Mouse (Mus musculus) heart, embryonic 16.5 days (tissue): Measurements from ENCODE around the gene Synrg. TPM values are rescaled to one million over a fixed set of nuclear protein-coding genes. Genes with fewer than 3 reads are reported as not detected.

Experiments used
- ATAC-seq: fragments of 200-750 bp; cut with Nextera tagmentation; replicated peaks from 2 replicates; pipeline ENCODE4 v1.8.0; 2017; ENCODE audit warnings: moderate number of reproducible peaks; ENCODE audit not compliant: insufficient read depth, low FRiP score; ENCODE audit errors: extremely low read depth
- H3K27ac ChIP-seq: fragments of 300-500 bp; sonication (generic); 2 replicates; pipeline ENCODE4 v1.5.1; 2014; ENCODE audit warnings: mild to moderate bottlenecking, low read length, control low read depth, moderate library complexity
- H3K27me3 ChIP-seq: fragments of 300-500 bp; sonication (generic); 2 replicates; pipeline ENCODE4 v1.6.1; 2014; ENCODE audit warnings: low read length, mixed read lengths; ENCODE audit not compliant: control insufficient read depth, insufficient read depth
- H3K36me3 ChIP-seq: fragments of 300-500 bp; sonication (generic); 2 replicates; pipeline ENCODE4 v1.6.1; 2014; ENCODE audit not compliant: control insufficient read depth, insufficient read depth
- H3K4me1 ChIP-seq: fragments of 300-500 bp; sonication (generic); 2 replicates; pipeline ENCODE4 v1.6.1; 2014; ENCODE audit warnings: low read length, mixed read lengths; ENCODE audit not compliant: control insufficient read depth, insufficient read depth
- H3K4me2 ChIP-seq: fragments of 300-500 bp; sonication (generic); 2 replicates; pipeline ENCODE4 v1.6.1; 2014; ENCODE audit warnings: low read depth, mild to moderate bottlenecking, control low read depth, low read length
- H3K4me3 ChIP-seq: fragments of 300-500 bp; sonication (generic); 2 replicates; pipeline ENCODE4 v1.5.1; 2014; ENCODE audit warnings: mild to moderate bottlenecking, control low read depth, low read length
- H3K9ac ChIP-seq: fragments of 300-500 bp; sonication (generic); 2 replicates; pipeline ENCODE4 v1.6.1; 2014; ENCODE audit warnings: low read length, control low read depth
- H3K9me3 ChIP-seq: fragments of 300-500 bp; sonication (generic); replicated peaks from 2 replicates; pipeline ENCODE4 v1.6.1; 2016; ENCODE audit warnings: low read length; ENCODE audit not compliant: control insufficient read depth
- WGBS: fragments of 180-500 bp; shearing (Covaris S2); extraction: QIAGEN DNeasy Blood & Tissue Kit; methylation state at CpG from one replicate; pipeline ENCODE4 v1.1.7; 2014; 5-methylcytosine and 5-hydroxymethylcytosine counted together
- polyA plus RNA-seq: library from polyadenylated mRNA; unstranded; fragments of >200 nt; fragmentation: Nextera tagmentation; extraction: Ambion mirVana; gene quantifications from 2 replicates; pipeline ENCODE4 v1.2.1, GENCODE M21; 2015

Gene Synrg
- polyA plus RNA-seq, 1 experiment from 2014 or later = 8.3 TPM

DNA sequence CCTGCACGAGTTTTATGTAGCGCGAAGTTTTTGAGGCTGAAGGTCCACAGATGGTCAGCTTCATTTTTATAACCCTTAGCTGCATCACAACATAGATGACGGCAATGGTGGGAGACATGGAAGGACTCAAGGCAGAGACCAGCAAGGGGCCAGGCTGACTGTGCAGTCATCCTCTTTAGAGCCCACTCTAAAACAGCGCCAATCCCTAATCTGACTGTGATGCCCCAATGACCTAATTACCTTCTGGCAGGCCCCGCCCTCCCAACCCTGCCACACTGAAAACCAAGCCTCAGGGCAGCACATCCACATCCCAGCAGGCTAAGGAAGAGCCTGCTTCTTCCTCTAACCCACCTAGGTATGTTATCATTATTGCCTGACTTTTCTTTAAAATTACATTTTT, 96.4 kb downstream of the Synrg start:
- no peak overlapping the region for H3K9ac ChIP-seq
- H3K4me3 ChIP-seq = no peak overlapping the region
- no peaks in the 10 kb centered on the region for H3K36me3 ChIP-seq
- H3K27ac ChIP-seq = no peak overlapping the region
- peaks cover 7% of the 10 kb centered on the region; the same call in 1 of the 2 replicates for H3K27me3 ChIP-seq
- no peak overlapping the region for H3K4me2 ChIP-seq
- ATAC-seq = no peak
- 82% methylated on average over 6 of the region's 6 CpGs for WGBS
- H3K9me3 ChIP-seq = peaks cover 4% of the 10 kb centered on the region
- H3K4me1 ChIP-seq = peaks cover 5% of the 10 kb centered on the region; the same call in 1 of the 2 replicates

DNA sequence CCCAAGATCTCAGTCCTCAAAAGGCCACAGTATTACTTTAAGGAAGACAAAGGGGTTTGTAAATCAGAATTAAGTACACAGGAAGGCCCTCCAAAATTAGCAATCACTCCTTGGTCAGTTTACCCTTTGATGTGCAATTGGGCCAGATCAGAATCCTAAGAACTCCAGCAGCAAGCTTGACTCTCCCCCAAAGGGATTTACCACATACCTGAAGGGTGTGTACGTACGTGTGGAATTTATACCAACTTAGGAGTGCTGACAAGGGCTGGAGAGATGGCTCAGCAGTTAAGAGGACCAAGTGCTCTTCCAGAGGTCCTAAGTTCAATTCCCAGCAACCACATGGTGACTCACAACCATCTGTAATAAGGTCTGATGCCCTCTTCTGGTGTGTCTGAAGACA, 97.7 kb downstream of the Synrg start:
- peaks cover 16% of the 10 kb centered on the region for H3K27me3 ChIP-seq

DNA sequence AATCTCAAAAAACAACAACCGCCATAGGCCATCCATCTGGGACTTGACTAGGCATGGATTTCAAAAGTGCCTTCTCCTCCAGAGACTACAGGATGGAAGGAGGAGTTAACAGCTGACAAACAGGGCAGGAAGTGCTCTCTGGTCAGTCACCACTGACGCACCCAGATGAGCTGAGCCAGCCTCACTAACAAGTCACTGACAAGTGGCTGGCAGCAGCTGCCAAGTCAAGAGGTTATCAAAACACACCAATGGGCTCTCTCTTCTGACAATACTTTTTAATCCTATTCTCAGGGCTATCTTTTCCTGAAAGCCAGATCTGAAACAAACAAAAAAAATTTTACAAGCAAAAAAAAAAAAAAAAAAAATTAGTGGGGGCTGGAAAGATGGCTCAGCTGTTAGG, 98.6 kb downstream of the Synrg start:
- H3K4me2 ChIP-seq = no peak overlapping the region
- H3K9ac ChIP-seq = no peak overlapping the region
- H3K27me3 ChIP-seq = peaks cover 16% of the 10 kb centered on the region
- H3K4me3 ChIP-seq = no peak overlapping the region
- 30% methylated on average over 2 of the region's 2 CpGs for WGBS
- H3K9me3 ChIP-seq = no peaks in the 10 kb centered on the region
- ATAC-seq = no peak; the same call in 1 of the 2 replicates
- H3K36me3 ChIP-seq = no peaks in the 10 kb centered on the region
- no peak overlapping the region for H3K27ac ChIP-seq
- H3K4me1 ChIP-seq = peaks cover 19% of the 10 kb centered on the region

More for the DNA sequence above, 97.7 kb downstream of the Synrg start:
- H3K4me3 ChIP-seq = no peak overlapping the region
- no peak overlapping the region for H3K27ac ChIP-seq
- WGBS = 77% methylated on average over 2 of the region's 2 CpGs
- no peak overlapping the region for H3K9ac ChIP-seq
- no peaks in the 10 kb centered on the region for H3K36me3 ChIP-seq
- H3K4me1 ChIP-seq = peaks cover 14% of the 10 kb centered on the region
- no peaks in the 10 kb centered on the region for H3K9me3 ChIP-seq
- no peak overlapping the region for H3K4me2 ChIP-seq
- ATAC-seq = no peak

DNA sequence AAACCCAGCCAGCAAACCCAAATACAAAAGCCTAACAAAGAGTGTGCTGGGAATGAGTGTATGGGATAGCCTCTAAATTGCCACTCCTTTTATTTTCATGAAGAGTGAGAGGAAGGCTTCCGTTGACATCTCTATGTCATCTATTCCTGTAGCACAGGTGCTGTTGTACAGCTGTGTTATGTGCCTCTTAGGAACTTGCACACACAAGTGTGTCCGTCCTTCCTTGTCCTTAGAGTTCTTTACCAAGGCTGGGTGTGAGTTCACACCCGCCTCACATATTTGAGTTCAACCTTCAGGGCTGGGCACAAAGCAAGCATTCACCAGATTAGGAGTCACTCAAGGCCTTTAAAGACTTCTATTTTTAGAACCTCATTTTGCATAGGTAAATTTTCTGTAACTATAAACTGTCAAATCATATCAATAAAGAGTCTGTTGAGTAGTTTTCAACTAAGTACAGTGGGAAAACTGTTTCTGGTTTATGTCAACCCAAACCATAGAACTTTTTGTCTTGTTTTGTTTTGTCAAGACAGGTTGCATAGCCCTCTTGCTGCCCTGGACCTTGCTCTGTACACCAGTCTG, 99.5 kb downstream of the Synrg start:
- Histone ChIP-seq H3K27ac (no peak overlapping the region), H3K9me3 (no peaks in the 10 kb centered on the region), H3K9ac (no peak overlapping the region), H3K4me2 (no peak overlapping the region), H3K4me3 (no peak overlapping the region), H3K4me1 (peaks cover 19% of the 10 kb centered on the region), H3K27me3 (peaks cover 16% of the 10 kb centered on the region), H3K36me3 (no peaks in the 10 kb centered on the region)
- no peak for ATAC-seq
- 82% methylated on average over 3 of the region's 3 CpGs for WGBS

DNA sequence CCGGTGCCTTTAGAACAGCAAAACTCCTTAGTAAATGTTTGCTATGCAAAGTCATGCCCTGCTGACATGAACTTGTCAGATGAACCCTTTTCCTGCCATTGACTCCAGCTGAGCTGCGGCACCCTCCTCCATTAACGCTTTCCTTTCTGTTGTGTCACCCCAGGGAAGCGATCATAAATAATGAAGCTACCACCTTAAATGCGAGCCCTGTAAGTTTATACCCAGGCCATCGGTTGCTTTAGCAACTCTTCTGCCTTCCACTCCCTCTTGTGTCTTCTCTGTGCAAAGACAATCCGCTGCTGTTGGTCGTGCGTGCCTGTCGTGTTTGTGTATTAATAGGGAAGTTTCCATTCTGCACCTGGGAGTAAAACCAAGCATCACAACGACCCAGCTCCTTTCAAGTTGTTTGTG, 101.8 kb downstream of the Synrg start:
- Histone ChIP-seq H3K4me2 (peak overlapping the region; percentile 31), H3K4me1 (peaks cover 22% of the 10 kb centered on the region), H3K36me3 (no peaks in the 10 kb centered on the region), H3K4me3 (peak overlapping the region; percentile 21; the same call in 1 of the 2 replicates), H3K27me3 (peaks cover 26% of the 10 kb centered on the region), H3K9ac (no peak overlapping the region), H3K27ac (no peak overlapping the region), H3K9me3 (no peaks in the 10 kb centered on the region)
- WGBS = 8% methylated on average over 11 of the region's 11 CpGs
- ATAC-seq = no peak

DNA sequence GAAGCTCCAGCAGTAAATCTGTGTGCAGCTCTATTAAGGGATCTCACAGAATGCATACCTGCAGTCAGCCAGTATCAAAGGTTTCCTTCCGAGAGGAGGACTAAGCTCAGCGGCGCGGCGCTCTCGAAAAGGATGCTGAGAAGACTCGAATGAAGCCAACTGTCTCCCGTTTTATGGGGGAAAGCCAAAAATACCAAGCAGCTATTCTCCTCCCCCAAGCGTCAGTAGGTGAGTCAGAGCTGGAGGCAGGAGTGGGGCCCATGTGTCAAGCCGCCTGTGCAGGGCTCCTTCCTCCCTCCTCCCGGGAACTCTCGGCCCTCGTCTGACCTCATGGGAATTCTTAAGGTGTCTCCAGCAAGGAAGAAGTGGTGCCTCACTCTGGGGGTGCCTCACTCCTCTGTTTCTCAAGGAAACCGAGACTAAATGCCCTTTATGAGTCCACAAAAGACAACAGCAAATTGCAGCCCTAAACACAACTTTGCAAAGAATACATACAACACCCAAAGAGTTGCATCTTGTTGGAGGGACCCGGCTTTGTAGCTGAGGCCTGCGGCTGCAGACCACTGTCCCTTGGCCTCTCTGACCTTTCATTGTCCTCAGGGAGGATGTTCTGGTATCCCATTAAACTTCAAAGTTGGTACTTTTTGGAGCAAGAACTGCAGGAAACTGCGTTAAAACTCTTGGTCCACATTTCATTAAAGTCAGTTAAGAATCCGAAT, 102.9 kb downstream of the Synrg start:
- peaks cover 22% of the 10 kb centered on the region for H3K4me1 ChIP-seq
- peak overlapping the region; percentile 71 for H3K4me3 ChIP-seq
- no peaks in the 10 kb centered on the region for H3K36me3 ChIP-seq
- H3K27ac ChIP-seq = no peak overlapping the region
- no peak for ATAC-seq
- peak overlapping the region; percentile 97 for H3K4me2 ChIP-seq
- no peak overlapping the region for H3K9ac ChIP-seq
- 10% methylated on average over 18 of the region's 18 CpGs for WGBS
- no peaks in the 10 kb centered on the region for H3K9me3 ChIP-seq
- peaks cover 22% of the 10 kb centered on the region for H3K27me3 ChIP-seq

DNA sequence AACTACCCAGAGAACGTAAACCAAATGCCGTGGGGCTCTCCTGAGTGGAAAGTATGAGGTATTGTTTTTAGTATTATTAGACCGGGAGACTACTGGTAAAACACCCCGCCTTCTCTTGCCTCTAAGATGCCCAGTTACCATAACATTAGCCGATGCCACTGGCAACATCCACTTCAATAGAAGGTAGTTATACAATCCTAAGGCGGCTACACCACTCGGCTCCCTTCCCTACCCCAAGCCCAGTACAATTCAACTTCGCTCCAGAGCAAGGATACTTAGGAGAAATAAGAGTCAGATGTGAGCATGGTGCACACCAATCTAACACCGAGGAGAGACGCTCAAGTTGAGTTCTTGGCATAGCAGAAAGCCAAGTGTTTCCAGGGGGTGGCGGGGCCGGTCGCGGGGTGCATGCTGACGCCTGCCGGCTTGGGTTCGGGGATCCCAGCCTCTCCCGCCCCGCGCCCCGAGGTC, 103.5 kb downstream of the Synrg start:
- WGBS = 3% methylated on average over 21 of the region's 21 CpGs
- peak; percentile 30; the same call in 1 of the 2 replicates for ATAC-seq
- Histone ChIP-seq H3K9me3 (no peaks in the 10 kb centered on the region), H3K36me3 (no peaks in the 10 kb centered on the region), H3K4me3 (peak overlapping the region; percentile 71), H3K4me2 (peak overlapping the region; percentile 97), H3K9ac (peak overlapping the region; percentile 73), H3K4me1 (peaks cover 20% of the 10 kb centered on the region), H3K27ac (no peak overlapping the region), H3K27me3 (peaks cover 22% of the 10 kb centered on the region)

DNA sequence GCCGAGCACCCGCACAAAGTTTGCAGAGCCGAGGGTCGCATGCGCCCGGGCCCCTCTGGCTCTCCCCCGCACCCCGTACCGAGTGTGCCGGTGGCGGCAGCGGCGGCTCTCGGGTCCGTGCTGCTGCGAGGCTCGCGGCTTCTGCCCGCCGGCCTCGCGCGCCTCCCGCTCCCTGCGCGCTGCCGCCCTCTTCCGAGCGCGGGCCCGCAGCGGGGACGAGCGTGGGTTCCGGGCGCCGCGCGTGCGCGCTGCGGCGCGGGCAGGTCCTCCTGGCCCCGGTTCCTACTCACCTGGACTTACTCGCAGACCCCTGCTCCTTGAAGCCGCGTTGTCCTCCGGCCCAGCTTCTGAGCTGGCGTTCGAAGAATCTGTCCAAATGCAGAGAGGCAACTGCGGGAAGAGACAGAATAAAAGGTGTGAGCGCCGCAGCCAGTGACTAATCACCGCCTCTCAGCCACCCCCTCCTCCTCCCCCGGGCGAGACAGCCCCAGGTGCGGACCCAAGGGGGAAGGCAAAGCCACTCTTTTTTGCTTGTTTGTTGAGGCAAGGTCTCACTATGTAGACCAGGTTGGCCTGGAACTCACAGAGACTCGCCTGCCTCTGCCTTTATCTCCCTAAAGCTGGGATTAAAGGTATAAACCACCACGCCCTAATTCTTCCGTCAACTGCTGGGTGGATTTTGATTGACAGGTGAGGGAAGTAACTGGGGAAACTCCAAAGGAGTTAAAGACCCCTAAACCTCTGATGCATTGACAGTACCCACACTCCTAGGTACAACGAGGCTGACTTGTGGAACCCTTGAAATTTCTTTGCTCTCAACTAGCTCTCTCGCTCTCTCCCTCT, 104.2 kb downstream of the Synrg start:
- Histone ChIP-seq H3K4me1 (peaks cover 21% of the 10 kb centered on the region), H3K4me3 (peak overlapping the region; percentile 71), H3K9me3 (no peaks in the 10 kb centered on the region), H3K4me2 (peak overlapping the region; percentile 97), H3K36me3 (no peaks in the 10 kb centered on the region), H3K27me3 (peaks cover 22% of the 10 kb centered on the region), H3K27ac (no peak overlapping the region), H3K9ac (peak overlapping the region; percentile 73)
- WGBS = 2% methylated on average over 61 of the region's 63 CpGs
- peak; percentile 50; the same call in 1 of the 2 replicates for ATAC-seq
